ENCODE assay signal across 19 mouse cellular contexts in genomic region chr11:35387826-35388225, GRCm38 (mm10).
DNase-seq lines count a peak whose midpoint lies in the region; ATAC-seq and TF ChIP-seq lines count a peak whose summit lies in the region.
"Had no signal": no experiment of that assay in that cellular context is flagged by ENCODE, and none has a peak within 500 bp of the region (broad histone marks: within the 10 kb centered on the region; RNA-seq: fewer than 3 reads in every experiment).

No protein-coding gene starts in this region.

- H3K36me3 ChIP-seq in heart, embryonic 10.5 days: no peaks in the 10 kb centered on the region
- no peaks in the 10 kb centered on the region for H3K36me3 ChIP-seq in lung, postnatal 0 days (ENCODE audit: insufficient read depth, low read length)
- H3K36me3 ChIP-seq in embryonic facial prominence, embryonic 13.5 days: no peaks in the 10 kb centered on the region
- H3K36me3 ChIP-seq: heart, embryonic 12.5 days; liver, embryonic 13.5 days had no signal

- H3K27ac ChIP-seq in heart, embryonic 10.5 days: peak overlapping the region; percentile 22; the same call in 1 of the 2 replicates
- no peak overlapping the region for H3K27ac ChIP-seq in lung, postnatal 0 days (ENCODE audit: low read length)
- H3K27ac ChIP-seq in embryonic facial prominence, embryonic 13.5 days: peak overlapping the region; percentile 45
- H3K27ac ChIP-seq: left cerebral cortex, adult 2 months; liver, embryonic 13.5 days had no signal

- no peak for DNase-seq in heart, embryonic 10.5 days (ENCODE audit: low spot score)
- DNase-seq in heart, postnatal 4 days: no peak
- DNase-seq in lung, postnatal 0 days (ENCODE audit: low spot score): peak; percentile 38
- no peak for DNase-seq in lung, postnatal 25 days (ENCODE audit: low spot score)
- DNase-seq in mesoderm, embryonic 11.5 days (ENCODE audit: low read depth, low spot score): peak; percentile 68
- no peak for DNase-seq in right cerebral cortex, adult 2 months (ENCODE audit: low spot score in 2 of 2)
- DNase-seq in frontal cortex, postnatal 36 days (ENCODE audit: low spot score in 2 of 2): no peak
- DNase-seq: adrenal gland, postnatal 14 days; cerebellum, adult 11-12 months; cerebellum, postnatal 25 days; kidney, adult 9 months; liver, embryonic 13.5 days; lung, postnatal 10 days; thymus, adult 2 months had no signal

- no peak for TF ChIP-seq EP300 in lung, postnatal 0 days (IDR thresholded peaks at IDR 0.05)

- peaks cover 55% of the 10 kb centered on the region for H3K4me1 ChIP-seq in heart, embryonic 10.5 days
- H3K4me1 ChIP-seq in lung, postnatal 0 days (ENCODE audit: insufficient read depth, low read depth, low read length): no peaks in the 10 kb centered on the region
- H3K4me1 ChIP-seq in embryonic facial prominence, embryonic 13.5 days: peaks cover 52% of the 10 kb centered on the region
- H3K4me1 ChIP-seq: liver, embryonic 13.5 days; megakaryocyte, embryonic 14.5 days had no signal

- H3K27me3 ChIP-seq in heart, embryonic 10.5 days (ENCODE audit: insufficient read depth, poor library complexity, severe bottlenecking): no peaks in the 10 kb centered on the region
- H3K27me3 ChIP-seq in lung, postnatal 0 days (replicated peaks; ENCODE audit: insufficient read depth, low read length): no peaks in the 10 kb centered on the region
- no peaks in the 10 kb centered on the region for H3K27me3 ChIP-seq in embryonic facial prominence, embryonic 13.5 days
- H3K27me3 ChIP-seq: heart, embryonic 12.5 days; liver, embryonic 13.5 days; megakaryocyte, embryonic 14.5 days had no signal

- H3K4me3 ChIP-seq in heart, embryonic 10.5 days: no peak overlapping the region
- no peak overlapping the region for H3K4me3 ChIP-seq in lung, postnatal 0 days (ENCODE audit: low read depth, low read length)
- no peak overlapping the region for H3K4me3 ChIP-seq in embryonic facial prominence, embryonic 13.5 days
- H3K4me3 ChIP-seq: heart, embryonic 12.5 days; left cerebral cortex, adult 2 months; liver, embryonic 13.5 days; megakaryocyte, embryonic 14.5 days had no signal

- no peak for ATAC-seq in lung, postnatal 0 days
- no peak for ATAC-seq in embryonic facial prominence, embryonic 13.5 days (ENCODE audit: insufficient number of reproducible peaks, insufficient read depth, low FRiP score, low TSS enrichment, low read depth)
- ATAC-seq: forebrain, embryonic 14.5 days had no signal

- WGBS in heart, embryonic 10.5 days: 80% methylated on average over 10 of the region's 10 CpGs
- 53% methylated on average over 10 of the region's 10 CpGs for WGBS in lung, postnatal 0 days
- 54% methylated on average over 10 of the region's 10 CpGs for WGBS in embryonic facial prominence, embryonic 13.5 days

- no peak overlapping the region for H3K4me2 ChIP-seq in lung, postnatal 0 days (replicated peaks; ENCODE audit: low read depth, low read length)
- no peak overlapping the region for H3K4me2 ChIP-seq in embryonic facial prominence, embryonic 13.5 days
- H3K4me2 ChIP-seq: heart, embryonic 12.5 days; liver, embryonic 13.5 days had no signal

- H3K9me3 ChIP-seq in heart, embryonic 10.5 days: no peaks in the 10 kb centered on the region
- no peaks in the 10 kb centered on the region for H3K9me3 ChIP-seq in lung, postnatal 0 days (ENCODE audit: low read length)
- H3K9me3 ChIP-seq in embryonic facial prominence, embryonic 13.5 days: no peaks in the 10 kb centered on the region
- H3K9me3 ChIP-seq: heart, embryonic 12.5 days; liver, embryonic 13.5 days; megakaryocyte, embryonic 14.5 days had no signal

- TF ChIP-seq CTCF in lung, postnatal 0 days (IDR thresholded peaks at IDR 0.05): no peak

- no peak overlapping the region for H3K9ac ChIP-seq in lung, postnatal 0 days (replicated peaks; ENCODE audit: low read depth)
- no peak overlapping the region for H3K9ac ChIP-seq in embryonic facial prominence, embryonic 13.5 days
- H3K9ac ChIP-seq: heart, embryonic 12.5 days; liver, embryonic 13.5 days had no signal

Comparison
In these comparisons a context has a peak if more than half of its experiments do, and no peak if none do; other contexts are left out.
1. DNase-seq: peak in lung, postnatal 0 days (single experiment) and mesoderm, embryonic 11.5 days (single experiment); none in heart, embryonic 10.5 days (single experiment), heart, postnatal 4 days (single experiment), lung, postnatal 25 days (single experiment), right cerebral cortex, adult 2 months (0 of 2) and frontal cortex, postnatal 36 days (0 of 2).